Mouse (Mus musculus): ENCODE results near the gene Lamc2. TPM values are rescaled to one million over a fixed set of nuclear protein-coding genes. Genes with fewer than 3 reads are reported as not detected.

Lamc2 gene
- total and polyA plus RNA-seq, 3 experiments, result 0.03 to 0.04 TPM; not detected in 1

DNA sequence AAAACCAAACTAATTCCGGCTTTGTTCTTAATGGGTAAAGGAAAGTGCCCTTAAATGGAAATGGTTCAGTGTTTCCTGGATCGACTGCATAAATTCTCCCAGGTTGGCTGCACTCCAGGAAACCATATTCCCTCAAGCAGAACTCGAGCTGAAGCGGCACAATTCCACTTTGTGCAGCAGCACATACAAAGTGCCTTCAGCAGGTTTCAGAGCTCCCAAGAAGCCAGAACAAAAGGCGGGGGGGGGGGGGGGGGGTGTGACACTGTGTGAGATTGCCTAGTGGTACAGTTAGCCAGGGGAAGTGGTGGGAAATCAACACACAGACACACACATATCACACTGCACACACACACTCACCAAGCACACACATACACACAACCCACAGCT is 5.7 kb upstream of the Lamc2 start:
- Histone ChIP-seq H3K4me1 (ENCODE audit: control insufficient read depth in 1 of 2, insufficient read depth in 2 of 2, low read length in 2 of 2) (no peaks in the 10 kb centered on the region), H3K27me3 (ENCODE audit: control insufficient read depth in 1 of 2, insufficient read depth in 2 of 2, low read length in 2 of 2) (peaks cover 4 to 10% of the 10 kb centered on the region in 2 experiments), H3K9ac (ENCODE audit: control insufficient read depth, low read depth, low read length, poor library complexity, severe bottlenecking) (no peak overlapping the region), H3K9me3 (replicated peaks; ENCODE audit: insufficient read depth, low read length) (no peaks in the 10 kb centered on the region), H3K79me2 (ENCODE audit: control insufficient read depth, insufficient read depth, low read length, poor library complexity) (no peaks in the 10 kb centered on the region), H3K36me3 (ENCODE audit: control insufficient read depth in 1 of 2, insufficient read depth in 2 of 2, low read length in 2 of 2) (no peaks in the 10 kb centered on the region), H3K4me3 (ENCODE audit: control insufficient read depth in 1 of 2, insufficient read depth in 1 of 2, low read depth in 2 of 2, low read length in 2 of 2) (no peak overlapping the region), H3K27ac (ENCODE audit: control insufficient read depth, low read depth, low read length) (no peak overlapping the region)
- TF ChIP-seq SIN3A (IDR thresholded peaks at IDR 0.05; ENCODE audit: low read length) (no peak), ELF1 (IDR thresholded peaks at IDR 0.05; ENCODE audit: low read depth, low read length) (no peak), EP300 (IDR thresholded peaks at IDR 0.05; ENCODE audit: low read depth in 1 of 2, low read length in 2 of 2) (no peak), ZMIZ1 (IDR thresholded peaks at IDR 0.05; ENCODE audit: low read depth, low read length) (no peak), ZC3H11A (IDR thresholded peaks at IDR 0.05; ENCODE audit: low read depth, low read length) (no peak), RCOR1 (IDR thresholded peaks at IDR 0.05; ENCODE audit: low read depth, low read length) (no peak), TCF12 (IDR thresholded peaks at IDR 0.05; ENCODE audit: low read depth, low read length) (no peak), NELFE (IDR thresholded peaks at IDR 0.05; ENCODE audit: low read depth, low read length) (no peak), GABPA (IDR thresholded peaks at IDR 0.05; ENCODE audit: low read depth, low read length) (no peak), USF2 (IDR thresholded peaks at IDR 0.05; ENCODE audit: borderline replicate concordance in 1 of 2, insufficient read depth in 1 of 2, low read depth in 1 of 2, low read length in 2 of 2) (no peak), KAT2A (conservative IDR thresholded peaks at IDR 0.05; ENCODE audit: low read depth, low read length) (no peak), MYB (IDR thresholded peaks at IDR 0.05; ENCODE audit: low read depth, low read length) (no peak), NRF1 (IDR thresholded peaks at IDR 0.05; ENCODE audit: insufficient read depth, low read depth, low read length, poor library complexity, severe bottlenecking) (no peak), ZKSCAN1 (IDR thresholded peaks at IDR 0.05; ENCODE audit: low read depth, low read length) (no peak), MXI1 (IDR thresholded peaks at IDR 0.05; ENCODE audit: low read depth, low read length) (no peak), TAL1 (IDR thresholded peaks at IDR 0.05; ENCODE audit: low read length) (no peak), CTCF (IDR thresholded peaks at IDR 0.05 in 2 of 3, conservative IDR thresholded peaks at IDR 0.05 in 1 of 3; ENCODE audit: control insufficient read depth in 1 of 3, insufficient read depth in 1 of 3, low read depth in 2 of 3, low read length in 3 of 3, poor library complexity in 1 of 3, severe bottlenecking in 1 of 3) (no peak), TBP (IDR thresholded peaks at IDR 0.05; ENCODE audit: low read depth, low read length) (no peak), MAFK (IDR thresholded peaks at IDR 0.05; ENCODE audit: borderline replicate concordance, low read depth, low read length) (no peak), GATA1 (IDR thresholded peaks at IDR 0.05; ENCODE audit: low read depth, low read length) (no peak)
- no peak for DNase-seq (ENCODE audit: low read depth, low spot score)

DNA sequence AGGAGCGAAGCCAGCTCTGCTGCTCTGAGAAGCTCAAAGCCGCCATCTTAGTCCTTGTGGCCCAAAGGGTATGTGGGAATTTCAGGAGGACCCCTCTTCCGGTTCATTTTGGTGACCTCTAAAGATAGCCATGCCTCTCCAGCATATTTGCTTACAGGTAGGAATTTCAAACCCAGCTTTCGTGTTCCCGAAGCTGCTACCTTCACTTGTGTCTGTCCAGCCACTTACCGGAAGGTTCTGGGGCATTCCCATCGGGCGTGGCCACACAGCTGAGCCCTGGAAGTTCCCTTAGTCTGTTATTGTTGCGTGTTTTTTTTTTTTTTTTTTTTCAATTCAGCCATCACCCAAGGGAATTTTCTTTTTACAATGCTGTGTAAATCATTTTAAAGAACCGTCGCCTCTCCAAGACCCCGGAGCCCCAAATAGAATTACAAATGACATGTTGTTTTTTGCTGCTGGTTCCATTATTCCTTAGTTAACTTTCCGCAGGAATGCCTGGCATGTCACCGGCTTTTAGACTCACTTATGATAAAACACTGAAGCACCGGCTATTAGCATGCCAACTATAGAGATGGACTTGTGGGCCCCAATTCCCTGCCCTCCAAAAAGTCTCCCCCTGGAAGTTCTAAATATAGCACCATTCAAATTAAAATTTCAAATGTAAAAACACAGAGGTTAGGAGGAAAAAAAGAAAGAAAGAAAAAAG is 5.1 kb upstream of the Lamc2 start:
- peaks cover 4 to 10% of the 10 kb centered on the region in 2 experiments for H3K27me3 ChIP-seq (ENCODE audit: control insufficient read depth in 1 of 2, insufficient read depth in 2 of 2, low read length in 2 of 2)
- no peaks in the 10 kb centered on the region for H3K79me2 ChIP-seq (ENCODE audit: control insufficient read depth, insufficient read depth, low read length, poor library complexity)
- H3K9me3 ChIP-seq (replicated peaks; ENCODE audit: insufficient read depth, low read length), result no peaks in the 10 kb centered on the region
- DNase-seq (ENCODE audit: low read depth, low spot score), result no peak
- H3K9ac ChIP-seq (ENCODE audit: control insufficient read depth, low read depth, low read length, poor library complexity, severe bottlenecking), result no peak overlapping the region
- no peaks in the 10 kb centered on the region for H3K4me1 ChIP-seq (ENCODE audit: control insufficient read depth in 1 of 2, insufficient read depth in 2 of 2, low read length in 2 of 2)
- H3K27ac ChIP-seq (ENCODE audit: control insufficient read depth, low read depth, low read length), result no peak overlapping the region
- no peaks in the 10 kb centered on the region for H3K36me3 ChIP-seq (ENCODE audit: control insufficient read depth in 1 of 2, insufficient read depth in 2 of 2, low read length in 2 of 2)
- no peak overlapping the region for H3K4me3 ChIP-seq (ENCODE audit: control insufficient read depth in 1 of 2, insufficient read depth in 1 of 2, low read depth in 2 of 2, low read length in 2 of 2)
- TF ChIP-seq POLR2AphosphoS5 (IDR thresholded peaks at IDR 0.05; ENCODE audit: borderline replicate concordance, low read depth, low read length) (no peak), TAL1 (IDR thresholded peaks at IDR 0.05; ENCODE audit: low read length) (no peak), ZKSCAN1 (IDR thresholded peaks at IDR 0.05; ENCODE audit: low read depth, low read length) (no peak), USF1 (IDR thresholded peaks at IDR 0.05; ENCODE audit: low read depth, low read length) (no peak), MYC (IDR thresholded peaks at IDR 0.05; ENCODE audit: low read depth, low read length) (no peak), HCFC1 (IDR thresholded peaks at IDR 0.05; ENCODE audit: low read depth, low read length) (no peak), SMC3 (IDR thresholded peaks at IDR 0.05; ENCODE audit: low read depth, low read length) (no peak), ETS1 (IDR thresholded peaks at IDR 0.05; ENCODE audit: low read depth, low read length) (no peak), ZNF384 (IDR thresholded peaks at IDR 0.05; ENCODE audit: low read depth, low read length) (no peak), MAFK (IDR thresholded peaks at IDR 0.05; ENCODE audit: borderline replicate concordance, low read depth, low read length) (no peak), RCOR1 (IDR thresholded peaks at IDR 0.05; ENCODE audit: low read depth, low read length) (no peak), BHLHE40 (IDR thresholded peaks at IDR 0.05; ENCODE audit: borderline replicate concordance, low read depth, low read length) (no peak), EP300 (IDR thresholded peaks at IDR 0.05; ENCODE audit: low read depth in 1 of 2, low read length in 2 of 2) (no peak)

Measured in MEL (cell line).